Mouse (Mus musculus): Measurements from ENCODE around the gene Map4k3. TPM values are rescaled to one million over a fixed set of nuclear protein-coding genes. Genes with fewer than 3 reads are reported as not detected.
"Not testable (repeated sequence)": the region's sequence is repeated elsewhere in the genome, so short reads cannot be mapped to it uniquely, and the experiment has no call there.

The Map4k3 gene
- polyA plus RNA-seq, 1 experiment from 2014 or later, result 34.1 TPM

DNA sequence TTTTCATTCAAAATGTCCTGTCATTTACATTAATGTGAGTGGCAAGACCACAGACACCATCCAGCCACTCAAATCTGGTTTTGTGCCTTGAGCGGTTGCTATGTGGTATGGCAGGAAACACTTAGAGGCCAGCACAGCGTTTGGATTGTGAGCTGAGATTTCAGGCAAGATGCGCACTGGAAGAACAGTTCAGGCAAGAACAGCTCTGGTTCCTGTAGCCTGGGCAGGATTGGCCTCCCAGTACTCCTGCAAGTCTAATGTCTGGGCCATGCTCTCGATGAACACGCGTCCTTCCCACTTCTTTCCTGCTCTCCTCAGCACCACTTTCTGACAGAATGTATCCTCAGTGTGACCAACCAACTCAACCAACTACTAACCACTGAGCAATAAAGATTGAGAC is 145.2 kb downstream of the Map4k3 start:
- Histone ChIP-seq H3K4me1 (no peaks in the 10 kb centered on the region), H3K27me3 (no peaks in the 10 kb centered on the region), H3K4me2 (no peak overlapping the region), H3K4me3 (replicated peaks) (no peak overlapping the region), H3K27ac (no peak overlapping the region), H3K9me3 (no peaks in the 10 kb centered on the region), H3K9ac (no peak overlapping the region), H3K36me3 (replicated peaks) (peaks cover 37% of the 10 kb centered on the region)
- 95% methylated on average over 6 of the region's 6 CpGs for WGBS
- no peak for ATAC-seq (ENCODE audit: low FRiP score)

DNA sequence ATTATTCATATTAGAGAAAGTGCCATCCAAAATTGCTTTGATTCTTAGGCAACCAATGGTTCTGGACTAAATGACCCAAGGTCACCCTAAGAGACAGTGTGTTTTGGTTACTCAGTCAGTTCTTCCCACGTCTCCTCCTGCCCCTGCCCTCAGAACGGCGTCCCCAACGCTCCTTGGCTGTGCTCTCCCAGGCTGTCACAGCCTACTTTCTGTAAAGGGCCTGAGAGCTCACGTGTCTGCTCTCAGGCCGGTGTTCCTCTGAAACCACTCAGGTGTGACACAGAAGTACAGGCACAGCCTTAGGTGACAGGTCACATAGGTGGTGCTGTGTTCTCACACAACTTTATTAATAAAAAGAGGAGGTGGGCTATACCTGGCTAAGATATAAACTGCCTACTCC is 148.4 kb downstream of the Map4k3 start:
- Histone ChIP-seq H3K36me3 (replicated peaks) (peaks cover 26% of the 10 kb centered on the region), H3K27me3 (0 out of 2 replicates have a peak, but pooled peaks cover 4% of the 10 kb centered on the region), H3K9me3 (no peaks in the 10 kb centered on the region), H3K9ac (no peak overlapping the region), H3K4me1 (peaks cover 13% of the 10 kb centered on the region), H3K27ac (no peak overlapping the region), H3K4me3 (replicated peaks) (no peak overlapping the region), H3K4me2 (no peak overlapping the region)
- ATAC-seq (ENCODE audit: low FRiP score), result no peak
- 88% methylated on average over 6 of the region's 6 CpGs for WGBS

DNA sequence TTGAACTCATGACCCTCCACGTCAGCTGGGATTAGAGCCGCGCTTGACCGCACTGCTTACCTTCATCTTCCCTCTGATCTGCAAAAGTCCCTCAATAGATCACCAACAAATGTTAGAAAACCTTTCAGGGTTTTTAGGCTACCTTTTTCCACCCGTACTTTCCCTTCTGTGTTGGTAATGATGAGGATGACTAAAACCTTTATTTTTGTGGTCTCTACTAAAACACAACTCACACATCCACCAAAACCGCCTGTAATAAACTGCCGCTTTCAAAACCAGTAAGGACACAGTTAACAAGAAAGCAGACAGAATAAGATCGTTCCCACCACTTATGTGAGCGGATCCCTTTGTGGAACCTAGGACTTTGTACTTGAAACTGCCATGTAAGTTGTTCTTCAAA is 149.2 kb downstream of the Map4k3 start:
- H3K36me3 ChIP-seq (replicated peaks), result peaks cover 21% of the 10 kb centered on the region
- H3K9me3 ChIP-seq, result no peaks in the 10 kb centered on the region
- H3K27ac ChIP-seq, result no peak overlapping the region
- H3K9ac ChIP-seq, result no peak overlapping the region
- H3K4me3 ChIP-seq (replicated peaks), result no peak overlapping the region
- WGBS, result 90% methylated on average over 9 of the region's 9 CpGs
- peaks cover 16% of the 10 kb centered on the region for H3K4me1 ChIP-seq
- H3K4me2 ChIP-seq, result no peak overlapping the region
- H3K27me3 ChIP-seq, result 0 out of 2 replicates have a peak, but pooled peaks cover 4% of the 10 kb centered on the region
- no peak for ATAC-seq (ENCODE audit: low FRiP score)

DNA sequence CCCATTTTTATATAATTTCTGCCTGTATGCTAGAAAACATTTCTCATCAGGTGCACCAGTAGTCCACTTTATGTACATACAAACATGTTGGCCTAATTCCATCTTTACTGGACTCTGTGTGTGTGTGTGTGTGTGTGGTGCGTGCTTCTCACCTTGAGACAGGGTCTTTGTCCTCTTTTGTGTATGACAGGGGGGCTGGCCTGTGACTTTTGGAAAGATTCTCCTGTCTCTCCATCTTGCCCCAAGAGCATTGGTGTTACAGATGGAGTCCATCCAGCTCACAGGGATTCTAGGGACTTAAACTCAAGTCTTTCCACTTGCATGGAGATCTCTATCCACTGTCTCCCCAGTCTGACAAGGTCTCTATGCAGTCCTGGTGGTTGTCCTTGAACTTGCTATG is 150.2 kb downstream of the Map4k3 start:
- H3K4me1 ChIP-seq, result peaks cover 16% of the 10 kb centered on the region
- H3K27me3 ChIP-seq, result 0 out of 2 replicates have a peak, but pooled peaks cover 4% of the 10 kb centered on the region
- H3K9ac ChIP-seq, result no peak overlapping the region
- H3K27ac ChIP-seq, result no peak overlapping the region
- peaks cover 11% of the 10 kb centered on the region; the same call in 1 of the 2 replicates for H3K36me3 ChIP-seq (replicated peaks)
- ATAC-seq (ENCODE audit: low FRiP score), result no peak
- WGBS, result 89% methylated on average over 1 of the region's 1 CpGs
- peak overlapping the region; percentile 96; the same call in 1 of the 2 replicates for H3K4me2 ChIP-seq
- H3K9me3 ChIP-seq, result no peaks in the 10 kb centered on the region
- no peak overlapping the region for H3K4me3 ChIP-seq (replicated peaks)

DNA sequence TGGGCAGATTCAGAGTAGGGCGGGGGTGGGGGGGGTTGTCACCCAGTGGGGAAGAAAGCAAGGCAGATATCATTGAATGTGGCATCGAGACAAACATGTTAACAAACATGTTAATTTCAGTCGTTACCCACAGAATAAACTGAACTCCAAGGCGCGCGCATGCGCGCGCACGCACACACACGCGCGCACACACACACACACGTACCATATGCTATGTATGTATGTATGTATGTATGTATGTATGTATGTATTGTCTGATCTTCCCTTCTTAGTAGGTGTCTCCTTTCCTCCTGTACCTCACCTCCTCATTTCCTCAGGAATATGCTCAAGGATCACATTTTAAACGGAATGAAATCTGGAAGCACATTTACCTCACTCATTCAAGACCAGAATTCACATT is 150.6 kb downstream of the Map4k3 start, which contains the start of gene Cdkl4:
TSS of gene Cdkl4 (minus strand) at position 175 of the 400 bp plus-strand sequence.
- Histone ChIP-seq H3K27ac (0 out of 2 replicates have a peak within 1 kb of the TSS, but pooled peaks have one; percentile 42), H3K4me3 (replicated peaks) (peak within 1 kb of the TSS; percentile 51), H3K4me1 (peaks cover 16% of the 10 kb centered on the region), H3K9ac (peak within 1 kb of the TSS; percentile 65), H3K4me2 (peak within 1 kb of the TSS; percentile 96), H3K27me3 (0 out of 2 replicates have a peak, but pooled peaks cover 4% of the 10 kb centered on the region), H3K9me3 (no peaks in the 10 kb centered on the region), H3K36me3 (replicated peaks) (peaks cover 9% of the 10 kb centered on the region; the same call in 1 of the 2 replicates)
- WGBS, result 76% methylated on average over 15 of the region's 15 CpGs
- peak; percentile 15; the same call in 1 of the 2 replicates for ATAC-seq (ENCODE audit: low FRiP score)

DNA sequence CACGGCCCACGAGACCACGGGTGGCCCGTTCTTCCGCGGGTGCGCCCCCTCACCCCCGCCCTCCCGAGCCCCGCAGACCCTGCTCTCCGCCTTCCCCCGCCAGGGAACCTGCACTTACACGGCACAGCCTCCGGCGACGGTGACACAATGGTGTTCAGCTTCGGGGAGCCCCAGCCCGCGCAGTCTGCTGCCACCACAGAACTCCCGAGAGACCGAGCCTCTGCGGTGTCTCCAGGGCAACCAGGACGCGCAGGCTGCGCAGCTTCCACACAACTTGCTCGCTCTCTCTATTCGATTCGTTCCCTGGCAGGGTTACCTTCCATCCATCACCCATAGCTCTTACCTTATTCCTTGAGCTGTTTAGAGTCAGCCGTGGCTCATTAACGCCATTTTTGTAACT is 151.1 kb downstream of the Map4k3 start:
- WGBS, result under 1% methylated on average over 30 of the region's 30 CpGs
- H3K27ac ChIP-seq, result 0 out of 2 replicates have a peak overlapping the region, but pooled peaks have one; percentile 42
- peak overlapping the region; percentile 51 for H3K4me3 ChIP-seq (replicated peaks)

DNA sequence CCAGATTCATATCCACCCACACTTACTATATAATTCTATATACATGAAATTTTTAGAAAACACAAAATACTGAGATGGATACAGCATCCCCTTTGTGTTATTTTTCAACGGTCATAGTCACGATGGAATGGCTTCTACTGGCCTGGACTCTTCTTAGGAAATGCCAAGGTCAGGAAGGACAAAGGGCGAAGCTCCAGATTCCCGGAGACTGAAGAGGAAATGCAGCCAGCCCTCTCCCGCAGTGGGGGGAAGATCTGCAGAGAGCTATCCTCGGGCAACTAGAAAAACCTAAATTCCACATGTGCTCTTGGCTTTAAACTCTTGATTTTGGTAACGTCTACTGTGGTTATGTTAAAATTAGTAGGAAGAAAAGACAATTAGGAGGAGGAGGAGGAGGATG is 153.3 kb downstream of the Map4k3 start:
- Histone ChIP-seq H3K36me3 (replicated peaks) (no peaks in the 10 kb centered on the region), H3K9me3 (no peaks in the 10 kb centered on the region), H3K4me3 (replicated peaks) (no peak overlapping the region), H3K27me3 (0 out of 2 replicates have a peak, but pooled peaks cover 4% of the 10 kb centered on the region), H3K27ac (no peak overlapping the region), H3K9ac (no peak overlapping the region), H3K4me1 (peaks cover 18% of the 10 kb centered on the region), H3K4me2 (no peak overlapping the region)
- WGBS, result 80% methylated on average over 7 of the region's 7 CpGs
- ATAC-seq (ENCODE audit: low FRiP score), result no peak

More for the DNA sequence above, 151.1 kb downstream of the Map4k3 start:
- ATAC-seq (ENCODE audit: low FRiP score), result peak; percentile 93
- H3K36me3 ChIP-seq (replicated peaks), result peaks cover 9% of the 10 kb centered on the region; the same call in 1 of the 2 replicates
- H3K4me1 ChIP-seq, result peaks cover 16% of the 10 kb centered on the region
- no peaks in the 10 kb centered on the region for H3K9me3 ChIP-seq
- H3K4me2 ChIP-seq, result peak overlapping the region; percentile 96
- H3K9ac ChIP-seq, result peak overlapping the region; percentile 65
- H3K27me3 ChIP-seq, result 0 out of 2 replicates have a peak, but pooled peaks cover 4% of the 10 kb centered on the region

DNA sequence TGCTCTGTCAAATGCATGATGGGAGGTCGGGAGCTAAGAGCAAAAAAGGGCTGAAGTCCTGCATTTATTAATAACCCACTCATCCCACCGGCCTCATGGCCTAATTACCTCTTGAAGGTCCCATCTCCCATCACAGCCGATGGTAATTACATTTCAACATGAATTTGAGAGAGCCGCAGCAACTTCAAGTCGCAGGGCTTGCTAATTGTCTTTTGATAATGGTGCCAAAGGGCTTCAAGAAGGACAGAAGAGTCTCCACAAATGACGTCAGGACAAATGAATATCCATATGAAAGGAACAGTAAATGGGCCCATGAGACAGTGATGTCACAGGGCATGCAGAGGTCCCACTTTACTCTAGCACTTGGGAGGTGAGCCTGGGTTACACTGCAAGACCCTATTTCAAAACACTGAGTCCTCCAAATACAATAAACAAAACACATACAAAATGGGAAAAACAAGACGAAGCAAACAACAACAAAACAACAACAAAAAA is 153.8 kb downstream of the Map4k3 start:
- no peak for ATAC-seq (ENCODE audit: low FRiP score)

DNA sequence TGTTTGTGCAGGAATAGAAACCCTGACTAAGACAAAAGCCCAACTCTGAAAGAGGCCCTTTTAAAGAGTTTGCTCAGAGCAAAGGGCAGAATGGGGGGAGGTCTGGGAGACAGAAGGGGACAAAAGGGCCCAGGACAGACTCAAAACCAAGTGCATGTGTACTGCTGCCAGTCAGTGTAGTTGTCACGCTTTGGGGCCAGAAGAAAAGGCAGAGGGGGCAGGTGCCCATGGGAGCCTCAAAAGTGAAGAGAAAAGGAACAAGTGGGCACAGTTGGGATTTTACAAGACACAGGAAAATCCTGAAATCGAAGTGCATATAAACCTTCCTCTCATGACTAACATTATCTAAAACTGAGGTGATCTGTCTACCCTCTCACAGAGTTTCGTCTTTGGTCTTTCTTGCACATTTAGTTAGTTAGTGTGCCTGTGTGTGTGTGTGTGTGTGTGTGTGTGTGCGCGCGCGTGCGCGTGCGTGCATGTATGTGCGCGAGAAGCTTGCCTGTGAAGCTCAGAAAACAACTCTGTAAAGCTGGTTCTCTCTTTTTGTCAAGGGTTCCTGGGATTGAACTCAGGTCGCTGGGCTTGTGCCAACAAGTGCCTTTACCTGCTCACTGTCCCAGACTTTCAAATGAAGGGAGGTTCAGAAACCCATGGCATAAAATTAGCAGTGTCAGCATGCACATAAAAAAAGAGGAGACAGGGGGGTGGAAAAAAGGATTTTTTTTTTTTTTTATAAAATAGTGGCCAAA is 155.9 kb downstream of the Map4k3 start:
- WGBS, result 89% methylated on average over 13 of the region's 13 CpGs
- Histone ChIP-seq H3K9ac (no peak overlapping the region), H3K9me3 (no peaks in the 10 kb centered on the region), H3K4me2 (no peak overlapping the region), H3K36me3 (replicated peaks) (no peaks in the 10 kb centered on the region), H3K27ac (no peak overlapping the region), H3K27me3 (0 out of 2 replicates have a peak, but pooled peaks cover 4% of the 10 kb centered on the region), H3K4me1 (peaks cover 15% of the 10 kb centered on the region), H3K4me3 (replicated peaks) (no peak overlapping the region)
- ATAC-seq (ENCODE audit: low FRiP score), result no peak

More for the DNA sequence above, 153.8 kb downstream of the Map4k3 start:
- 43% methylated on average over 7 of the region's 7 CpGs for WGBS
- H3K4me3 ChIP-seq (replicated peaks), result no peak overlapping the region
- no peak overlapping the region for H3K9ac ChIP-seq
- no peak overlapping the region for H3K4me2 ChIP-seq
- no peak overlapping the region for H3K27ac ChIP-seq
- H3K4me1 ChIP-seq, result peaks cover 18% of the 10 kb centered on the region
- H3K36me3 ChIP-seq (replicated peaks), result no peaks in the 10 kb centered on the region
- H3K9me3 ChIP-seq, result no peaks in the 10 kb centered on the region
- 0 out of 2 replicates have a peak, but pooled peaks cover 4% of the 10 kb centered on the region for H3K27me3 ChIP-seq

DNA sequence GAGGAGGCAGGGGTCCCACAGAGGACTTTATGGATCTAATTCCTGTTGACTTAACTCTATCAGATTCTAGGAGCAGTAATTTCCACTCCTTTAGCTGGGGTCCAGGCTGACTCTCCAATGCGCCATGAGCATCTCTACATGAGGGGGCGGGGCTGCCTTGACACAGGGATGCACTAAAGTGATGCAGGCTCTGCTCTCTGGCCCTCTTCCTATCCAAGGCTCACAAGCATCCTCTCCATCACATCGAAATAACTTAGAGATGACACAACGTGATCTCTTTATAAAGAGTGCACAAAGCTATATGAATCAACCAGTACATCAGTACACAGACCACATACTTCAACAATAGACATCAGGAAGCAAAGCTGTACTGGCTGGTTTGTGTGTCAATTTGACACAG is 156.8 kb downstream of the Map4k3 start:
- Histone ChIP-seq H3K4me3 (replicated peaks) (no peak overlapping the region), H3K27me3 (0 out of 2 replicates have a peak, but pooled peaks cover 4% of the 10 kb centered on the region), H3K9me3 (no peaks in the 10 kb centered on the region), H3K4me1 (peaks cover 6% of the 10 kb centered on the region; the same call in 1 of the 2 replicates), H3K36me3 (replicated peaks) (no peaks in the 10 kb centered on the region), H3K9ac (no peak overlapping the region), H3K4me2 (no peak overlapping the region), H3K27ac (no peak overlapping the region)
- 89% methylated on average over 4 of the region's 4 CpGs for WGBS
- no peak for ATAC-seq (ENCODE audit: low FRiP score)

DNA sequence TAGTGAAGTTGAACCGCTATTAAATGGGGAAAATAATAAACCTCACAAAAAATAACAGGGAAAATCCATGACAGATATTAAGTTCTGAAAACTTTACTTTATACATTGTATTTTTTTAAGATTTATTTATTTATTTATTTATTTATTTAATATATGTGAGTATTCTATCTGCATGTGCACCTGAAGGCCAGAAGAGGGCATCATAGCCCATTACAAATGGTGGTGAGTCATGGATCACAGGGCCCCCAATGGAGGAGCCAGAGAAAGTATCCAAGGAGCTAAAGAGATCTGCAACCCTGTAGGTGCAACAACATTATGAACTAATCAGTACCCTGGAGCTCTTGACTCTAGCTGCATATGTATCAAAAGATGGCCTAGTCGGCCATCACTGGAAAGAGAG is 158.6 kb downstream of the Map4k3 start:
- H3K4me3 ChIP-seq (replicated peaks); H3K4me1 ChIP-seq; H3K27ac ChIP-seq; H3K27me3 ChIP-seq; H3K4me2 ChIP-seq; H3K9me3 ChIP-seq; H3K36me3 ChIP-seq (replicated peaks); ATAC-seq (ENCODE audit: low FRiP score); H3K9ac ChIP-seq: not testable (repeated sequence)
- WGBS, result 90% methylated on average over 1 of the region's 2 CpGs

DNA sequence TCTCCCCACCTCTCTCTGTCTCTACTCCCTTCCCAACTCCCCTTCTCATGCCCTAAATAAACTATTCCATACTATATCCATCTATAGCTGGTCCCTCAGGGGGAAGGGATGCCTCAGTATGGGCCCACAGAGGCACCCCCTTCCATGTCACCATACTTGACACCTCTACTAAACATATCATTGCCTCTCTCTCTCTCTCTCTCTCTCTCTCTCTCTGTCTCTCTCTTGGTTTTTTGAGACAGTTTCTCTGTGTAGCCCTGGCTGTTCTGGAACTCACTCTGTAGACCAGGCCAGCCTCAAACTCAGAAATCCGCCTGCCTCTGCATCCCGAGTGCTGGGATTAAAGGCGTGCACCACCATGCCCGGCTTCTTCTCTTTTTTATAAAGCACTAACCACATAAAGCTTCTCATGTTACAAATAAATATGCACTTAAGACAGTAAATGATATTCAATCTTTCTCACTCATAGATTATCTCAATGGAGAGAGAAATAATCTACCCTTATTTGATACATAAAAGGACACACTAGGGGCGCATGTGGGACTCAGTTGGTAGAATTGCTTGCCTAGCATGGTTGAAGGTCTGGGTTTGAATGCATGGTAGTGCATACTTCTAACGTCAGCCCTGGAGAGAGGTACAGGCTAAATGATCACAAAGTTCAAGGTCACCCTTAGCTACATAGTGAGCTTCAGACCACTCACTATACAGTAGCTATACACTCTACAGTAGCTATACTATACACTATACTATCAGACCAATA is 159.3 kb downstream of the Map4k3 start:
- H3K4me3 ChIP-seq (replicated peaks), result no peak overlapping the region
- no peak overlapping the region for H3K27ac ChIP-seq
- H3K27me3 ChIP-seq, result no peaks in the 10 kb centered on the region
- ATAC-seq (ENCODE audit: low FRiP score), result 0 out of 2 replicates have a peak, but pooled peaks have one; percentile 44
- H3K36me3 ChIP-seq (replicated peaks), result peaks cover 2% of the 10 kb centered on the region; the same call in 1 of the 2 replicates
- 94% methylated on average over 6 of the region's 6 CpGs for WGBS
- H3K4me1 ChIP-seq, result 0 out of 2 replicates have a peak, but pooled peaks cover 3% of the 10 kb centered on the region
- H3K9me3 ChIP-seq, result 0 out of 2 replicates have a peak, but pooled peaks cover 3% of the 10 kb centered on the region
- H3K9ac ChIP-seq, result no peak overlapping the region
- H3K4me2 ChIP-seq, result no peak overlapping the region
